Mouse (Mus musculus) embryonic fibroblast, embryonic 13.5 days (primary cell): Measurements from ENCODE around the gene Slc6a6.

Experiments
- CTCF ChIP-seq: IDR thresholded peaks from 2 replicates; pipeline ENCODE4 v1.5.1; 2011; ENCODE audit warnings: mild to moderate bottlenecking, control low read depth, low read length, moderate library complexity, borderline replicate concordance; ENCODE audit not compliant: insufficient read depth
- POLR2A ChIP-seq: IDR thresholded peaks from 2 replicates; pipeline ENCODE4 v1.6.1; 2011; ENCODE audit warnings: low read depth, mild to moderate bottlenecking, control low read depth, low read length, moderate library complexity

DNA sequence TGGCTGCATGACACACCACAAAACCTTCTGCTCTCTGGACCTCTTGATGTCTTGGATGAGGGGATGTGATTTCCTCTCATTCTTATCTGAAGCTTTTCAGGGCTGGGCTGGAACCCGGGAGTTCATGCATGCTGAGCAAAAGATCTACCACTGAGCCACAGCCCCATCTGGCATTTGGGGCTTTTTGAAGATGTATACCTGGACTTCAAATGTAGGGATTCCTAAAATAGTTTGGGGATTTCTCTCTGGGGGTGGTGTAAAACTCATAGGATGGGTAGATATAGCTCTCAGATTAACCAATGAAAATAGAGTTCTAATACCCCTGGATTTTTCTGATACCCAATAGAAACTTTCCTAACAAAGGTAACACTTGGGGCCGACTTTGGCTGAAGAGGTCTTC, 49.4 kb upstream of the Slc6a6 start:
- no peak for TF ChIP-seq POLR2A
- no peak for TF ChIP-seq CTCF
